Mouse (Mus musculus) MEL (cell line): Measurements from ENCODE around the gene Tspan32. TPM values are rescaled to one million over a fixed set of nuclear protein-coding genes. Genes with fewer than 3 reads are reported as not detected.
A peak's percentile ranks its signal among the peaks of the same experiment; 100 is the strongest.

ENCODE experiments used
- DNase-seq: peaks from one replicate; pipeline ENCODE4 v3.0.0; 2011; ENCODE audit warnings: low read depth, low spot score
- H3K27ac ChIP-seq: 2 replicates; pipeline ENCODE4 v1.5.1; 2012; ENCODE audit warnings: low read depth, mild to moderate bottlenecking, control low read depth, low read length, moderate library complexity; ENCODE audit not compliant: control insufficient read depth
- H3K27me3 ChIP-seq, 2 experiments: fragments of 150-350 bp in 1 of 2; sonication (generic) in 1 of 2; 2 replicates each; pipeline ENCODE4 v1.6.1; 2012; ENCODE audit warnings: low read length in 2 of 2, mild to moderate bottlenecking in 2 of 2, improper control_type of control experiment in 1 of 2, moderate library complexity in 1 of 2; ENCODE audit not compliant: insufficient read depth in 2 of 2, control insufficient read depth in 1 of 2
- H3K36me3 ChIP-seq, 2 experiments: 2 replicates each; pipeline ENCODE4 v1.6.1; 2012 to 2014; ENCODE audit warnings: low read length in 2 of 2, improper control_type of control experiment in 1 of 2, inconsistent platforms in 1 of 2, mild to moderate bottlenecking in 1 of 2; ENCODE audit not compliant: insufficient read depth in 2 of 2, control insufficient read depth in 1 of 2
- H3K4me1 ChIP-seq, 2 experiments: fragments of 150-350 bp in 1 of 2; sonication (generic) in 1 of 2; 2 replicates each; pipeline ENCODE4 v1.6.1; 2012; ENCODE audit warnings: low read length in 2 of 2, improper control_type of control experiment in 1 of 2, mild to moderate bottlenecking in 1 of 2; ENCODE audit not compliant: insufficient read depth in 2 of 2, control insufficient read depth in 1 of 2
- H3K4me3 ChIP-seq, 2 experiments: fragments of 150-350 bp in 1 of 2; sonication (generic) in 1 of 2; 2 replicates each; pipeline ENCODE4 v1.5.1; 2012; ENCODE audit warnings: low read depth in 2 of 2, low read length in 2 of 2, mild to moderate bottlenecking in 2 of 2, moderate library complexity in 2 of 2, control low read depth in 1 of 2, improper control_type of control experiment in 1 of 2; ENCODE audit not compliant: control insufficient read depth in 1 of 2, insufficient read depth in 1 of 2
- H3K79me2 ChIP-seq: 2 replicates; pipeline ENCODE4 v1.6.1; 2012; ENCODE audit warnings: mild to moderate bottlenecking, low read length, moderate library complexity; ENCODE audit not compliant: control insufficient read depth, poor library complexity, insufficient read depth
- H3K9ac ChIP-seq: 2 replicates; pipeline ENCODE4 v1.6.1; 2012; ENCODE audit warnings: low read depth, mild to moderate bottlenecking, control low read depth, low read length, moderate library complexity; ENCODE audit not compliant: control insufficient read depth, poor library complexity, severe bottlenecking
- H3K9me3 ChIP-seq: fragments of 150-350 bp; sonication (generic); replicated peaks from 2 replicates; pipeline ENCODE4 v1.6.1; 2012; ENCODE audit warnings: mild to moderate bottlenecking, low read length, improper control_type of control experiment, moderate library complexity; ENCODE audit not compliant: insufficient read depth
- BHLHE40 ChIP-seq: IDR thresholded peaks from 2 replicates; pipeline ENCODE4 v1.6.1; 2012; ENCODE audit warnings: low read depth, mild to moderate bottlenecking, inconsistent platforms, low read length, improper control_type of control experiment, borderline replicate concordance
- ELF1 ChIP-seq: IDR thresholded peaks from 2 replicates; pipeline ENCODE4 v1.6.1; 2014; ENCODE audit warnings: low read depth, mild to moderate bottlenecking, inconsistent platforms, low read length, improper control_type of control experiment, moderate library complexity
- EP300 ChIP-seq, 2 experiments: IDR thresholded peaks; 2 replicates each; pipeline ENCODE4 v1.6.1; 2011; ENCODE audit warnings: improper control_type of control experiment in 2 of 2, low read length in 2 of 2, low read depth in 1 of 2, mild to moderate bottlenecking in 1 of 2
- ETS1 ChIP-seq: IDR thresholded peaks from 2 replicates; pipeline ENCODE4 v1.6.1; 2012; ENCODE audit warnings: low read depth, mild to moderate bottlenecking, inconsistent platforms, low read length, improper control_type of control experiment, moderate library complexity
- GATA1 ChIP-seq: IDR thresholded peaks from 2 replicates; pipeline ENCODE4 v1.6.1; 2011; ENCODE audit warnings: low read depth, low read length, improper control_type of control experiment
- KAT2A ChIP-seq: conservative IDR thresholded peaks from 2 replicates; pipeline ENCODE4 v1.6.1; 2012; ENCODE audit warnings: low read depth, low read length, improper control_type of control experiment, inconsistent platforms
- MAFK ChIP-seq: IDR thresholded peaks from 2 replicates; pipeline ENCODE4 v1.6.1; 2011; ENCODE audit warnings: low read depth, mild to moderate bottlenecking, low read length, improper control_type of control experiment, borderline replicate concordance
- MAX ChIP-seq: IDR thresholded peaks from 2 replicates; pipeline ENCODE4 v1.6.1; 2011; ENCODE audit warnings: low read length, improper control_type of control experiment
- MAZ ChIP-seq: IDR thresholded peaks from 2 replicates; pipeline ENCODE4 v1.6.1; 2012; ENCODE audit warnings: low read depth, mild to moderate bottlenecking, inconsistent platforms, low read length, improper control_type of control experiment
- MXI1 ChIP-seq: IDR thresholded peaks from 2 replicates; pipeline ENCODE4 v1.6.1; 2011; ENCODE audit warnings: mild to moderate bottlenecking, low read depth, low read length, improper control_type of control experiment
- MYC ChIP-seq: IDR thresholded peaks from 2 replicates; pipeline ENCODE4 v1.6.1; 2011; ENCODE audit warnings: low read depth, mild to moderate bottlenecking, low read length, improper control_type of control experiment, moderate library complexity
- RCOR1 ChIP-seq: IDR thresholded peaks from 2 replicates; pipeline ENCODE4 v1.6.1; 2012; ENCODE audit warnings: low read depth, mild to moderate bottlenecking, inconsistent platforms, low read length, improper control_type of control experiment
- SMC3 ChIP-seq: IDR thresholded peaks from 2 replicates; pipeline ENCODE4 v1.6.1; 2011; ENCODE audit warnings: low read depth, low read length, improper control_type of control experiment
- TAL1 ChIP-seq: IDR thresholded peaks from 2 replicates; pipeline ENCODE4 v1.6.1; 2012; ENCODE audit warnings: mild to moderate bottlenecking, inconsistent platforms, low read length, moderate library complexity, mixed read lengths
- TCF12 ChIP-seq: IDR thresholded peaks from 2 replicates; pipeline ENCODE4 v1.6.1; 2014; ENCODE audit warnings: low read depth, mild to moderate bottlenecking, inconsistent platforms, low read length, improper control_type of control experiment, moderate library complexity
- USF1 ChIP-seq: IDR thresholded peaks from 2 replicates; pipeline ENCODE4 v1.6.1; 2014; ENCODE audit warnings: low read depth, mild to moderate bottlenecking, inconsistent platforms, low read length, improper control_type of control experiment, moderate library complexity
- USF2 ChIP-seq, 2 experiments: IDR thresholded peaks; 2 replicates each; pipeline ENCODE4 v1.6.1; 2011 to 2012; ENCODE audit warnings: improper control_type of control experiment in 2 of 2, low read length in 2 of 2, borderline replicate concordance in 1 of 2, inconsistent platforms in 1 of 2, low read depth in 1 of 2, mild to moderate bottlenecking in 1 of 2; ENCODE audit not compliant: insufficient read depth in 1 of 2
- ZNF384 ChIP-seq: IDR thresholded peaks from 2 replicates; pipeline ENCODE4 v1.6.1; 2012; ENCODE audit warnings: low read depth, mild to moderate bottlenecking, inconsistent platforms, low read length, improper control_type of control experiment
- polyA plus RNA-seq, 2 experiments: library from polyadenylated mRNA; stranded (reverse) in 1 of 2; unstranded in 1 of 2; fragments of >175 nt in 1 of 2; fragments of >200 nt in 1 of 2; gene quantifications; 2 replicates each; pipeline versions ENCODE4 v1.2.1 to v1.2.4; 2012; ENCODE audit warnings: low replicate concordance in 2 of 2, low read depth in 1 of 2; ENCODE audit not compliant: insufficient read length in 2 of 2, insufficient read depth in 1 of 2, missing spikeins in 1 of 2
- total RNA-seq: library from RNA; depleted of rRNA; stranded (reverse); fragments of 300-350 nt; gene quantifications from 2 replicates; pipeline ENCODE4 v1.2.3, GENCODE M21; 2012

Tspan32 gene
- total and polyA plus RNA-seq, 3 experiments = 53.5 to 212 (median 205) TPM

DNA sequence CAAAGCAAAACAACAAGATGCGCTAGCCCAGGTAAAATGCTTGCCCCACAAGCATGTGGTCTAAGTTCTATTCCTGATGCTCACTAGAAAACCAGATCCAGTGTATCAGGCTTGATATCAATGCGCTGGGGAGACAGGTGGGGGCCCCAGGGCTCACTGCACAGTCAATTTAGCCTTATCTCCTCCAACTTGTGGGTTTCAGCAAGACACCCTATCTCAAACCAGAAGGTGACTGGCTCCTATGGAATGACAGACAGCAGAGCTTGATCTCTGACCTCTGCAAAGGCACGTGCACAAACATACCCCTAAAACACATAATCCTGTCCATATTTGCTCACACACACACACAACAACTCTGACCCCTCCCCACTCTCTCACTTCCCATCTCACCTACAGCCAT lies 17.1 kb upstream of the Tspan32 start:
- H3K4me1 ChIP-seq = peaks cover 0 to 6% of the 10 kb centered on the region in 2 experiments; a peak in 2 of 4 replicates
- H3K27me3 ChIP-seq = peaks cover 0 to 2% of the 10 kb centered on the region in 2 experiments; a peak in 1 of 4 replicates
- H3K27ac ChIP-seq = no peak overlapping the region
- H3K79me2 ChIP-seq = no peaks in the 10 kb centered on the region
- H3K4me3 ChIP-seq = no peak overlapping the region
- TF ChIP-seq MAFK (no peak), MAZ (0 out of 2 replicates have a peak, but pooled peaks have one; percentile 61), GATA1 (peak; percentile 52), SMC3 (no peak), EP300 (IDR thresholded peaks at IDR 0.05; ENCODE audit: low read depth in 1 of 2, low read length in 2 of 2) (peak; percentile 40 to 54; a peak in 3 of 4 replicates), ETS1 (peak; percentile 44; the same call in 1 of the 2 replicates), USF1 (0 out of 2 replicates have a peak, but pooled peaks have one; percentile 41), MYC (0 out of 2 replicates have a peak, but pooled peaks have one; percentile 7), ZNF384 (no peak), MAX (no peak), RCOR1 (peak; percentile 32; the same call in 1 of the 2 replicates), BHLHE40 (peak; percentile 83; the same call in 1 of the 2 replicates)
- H3K36me3 ChIP-seq = no peaks in the 10 kb centered on the region
- DNase-seq = peak; percentile 19
- no peaks in the 10 kb centered on the region for H3K9me3 ChIP-seq
- H3K9ac ChIP-seq = no peak overlapping the region

GRCm38 (mm10) chr7:142995004-142995403 lies 9.8 kb upstream of the Tspan32 start:
- no peak overlapping the region for H3K27ac ChIP-seq

More at GRCm38 (mm10) chr7:142995004-142995403, 9.8 kb upstream of the Tspan32 start:
- Histone ChIP-seq H3K27me3 (no peaks in the 10 kb centered on the region), H3K4me1 (peaks cover 15 to 16% of the 10 kb centered on the region in 2 experiments), H3K36me3 (peaks cover 0 to 13% of the 10 kb centered on the region in 2 experiments; a peak in 2 of 4 replicates), H3K9me3 (no peaks in the 10 kb centered on the region), H3K79me2 (no peaks in the 10 kb centered on the region), H3K4me3 (no peak overlapping the region), H3K9ac (no peak overlapping the region)
- TF ChIP-seq SMC3 (no peak), ELF1 (no peak), KAT2A (no peak), MXI1 (no peak), MYC (no peak), TCF12 (no peak), USF2 (IDR thresholded peaks at IDR 0.05; ENCODE audit: borderline replicate concordance in 1 of 2, insufficient read depth in 1 of 2, low read depth in 1 of 2, low read length in 2 of 2) (no peak), TAL1 (no peak)
- DNase-seq = no peak
